Mouse (Mus musculus): ENCODE results near the gene Shisal1. TPM values are rescaled to one million over a fixed set of nuclear protein-coding genes. Genes with fewer than 3 reads are reported as not detected.

Gene Shisal1
- total RNA-seq, 2 experiments from 2014 or later: 61.4 to 63.9 TPM

DNA sequence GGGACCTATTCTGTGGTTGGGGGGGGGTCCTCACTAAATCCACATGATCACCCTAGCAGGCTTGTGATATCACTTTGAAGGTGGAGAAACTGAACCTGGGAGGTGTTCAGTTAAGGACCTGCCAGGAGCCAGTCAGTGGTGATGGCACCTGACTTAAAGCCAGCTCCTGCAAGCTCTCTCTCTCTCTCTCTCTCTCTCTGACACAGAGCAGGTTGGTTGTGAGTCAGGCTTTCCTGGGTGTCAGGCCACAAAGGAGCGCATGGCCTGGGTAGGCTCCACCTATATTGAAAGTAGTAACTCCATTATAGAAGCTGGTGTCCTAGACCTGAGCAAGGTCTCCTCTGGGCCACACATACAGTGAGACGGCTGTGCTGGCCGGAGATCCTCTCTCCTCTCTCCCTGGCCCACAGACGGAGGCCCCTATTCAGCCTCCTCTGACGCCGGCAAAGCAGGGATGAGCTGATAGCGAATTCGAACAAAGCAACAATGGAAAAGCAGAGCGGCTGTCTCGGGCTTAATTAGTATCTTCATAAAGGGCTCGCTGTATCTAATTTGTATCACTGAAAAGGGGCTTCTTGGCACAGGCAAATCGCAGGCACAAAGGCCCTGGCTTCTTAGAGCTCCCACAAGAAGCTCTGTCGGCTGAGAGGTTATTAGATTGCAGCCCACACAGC, 29.2 kb downstream of the Shisal1 start:
- TF ChIP-seq CTCF (conservative IDR thresholded peaks at IDR 0.05): no peak
- Histone ChIP-seq H3K4me3 (no peak overlapping the region), H3K27ac (peak overlapping the region; percentile 62)
- no peak for DNase-seq (ENCODE audit: low spot score in 2 of 2)

DNA sequence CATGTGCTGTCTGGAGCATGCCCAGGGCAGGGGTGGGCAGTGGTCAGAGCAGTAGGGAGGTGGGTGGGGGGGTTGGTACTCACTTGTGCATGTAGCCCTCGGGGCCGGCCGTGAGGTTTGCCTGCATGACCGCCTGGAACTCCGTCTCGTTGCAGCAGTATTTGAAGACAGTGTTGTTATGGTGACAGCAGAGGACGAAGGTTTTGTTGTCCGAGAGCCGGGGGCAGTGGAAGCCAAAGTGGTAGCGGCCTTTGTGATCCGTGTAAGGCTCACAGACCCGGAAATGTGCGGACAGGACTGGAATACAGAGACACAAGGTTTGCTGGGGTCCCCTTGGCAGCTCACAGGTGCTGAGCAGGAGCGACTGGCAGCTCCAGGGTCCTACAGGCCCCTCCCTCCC, 29.9 kb downstream of the Shisal1 start:
- no peak for DNase-seq (ENCODE audit: low spot score in 2 of 2)
- Histone ChIP-seq H3K4me3 (no peak overlapping the region), H3K27ac (peak overlapping the region; percentile 62; the same call in 1 of the 2 replicates)
- no peak for TF ChIP-seq CTCF (conservative IDR thresholded peaks at IDR 0.05)

DNA sequence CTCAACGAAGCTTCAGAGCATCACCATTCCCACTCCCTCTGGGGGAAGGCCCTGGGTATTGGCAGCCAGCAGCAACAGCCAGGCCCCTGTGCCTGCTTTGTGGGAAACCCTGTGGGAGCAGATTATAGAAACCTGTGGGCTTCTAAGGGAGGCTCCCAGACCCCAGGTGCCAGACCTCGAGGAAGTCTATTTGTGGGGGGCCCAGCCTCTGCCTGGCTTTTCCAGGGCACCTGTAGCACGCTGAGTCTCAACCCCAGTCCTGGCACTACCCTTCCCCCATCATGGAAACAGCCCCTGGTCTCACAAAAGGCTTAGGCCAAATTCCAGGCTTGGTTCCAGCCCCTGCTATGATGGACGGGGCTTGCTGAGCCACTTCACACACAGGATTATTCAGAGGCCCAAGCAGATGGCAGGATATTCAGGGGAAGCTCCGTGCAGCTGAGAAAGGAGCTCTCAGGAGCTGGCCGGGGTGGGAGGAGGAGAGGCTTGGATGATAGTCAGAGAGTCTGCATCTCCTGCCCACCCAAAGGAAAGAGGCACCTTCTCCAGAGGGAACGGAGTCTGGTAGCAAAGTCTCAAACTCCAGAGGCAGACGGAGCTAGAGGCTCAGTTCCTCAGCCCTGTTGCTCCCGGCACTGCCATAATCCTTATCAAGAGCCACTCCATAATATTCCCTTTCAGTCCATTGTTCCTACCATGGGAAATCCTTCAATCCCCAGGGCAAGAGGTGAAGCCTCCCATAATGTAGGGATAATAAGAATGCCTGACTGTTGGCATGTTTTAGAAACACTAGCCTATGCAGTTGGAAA, 32.7 kb downstream of the Shisal1 start:
- Histone ChIP-seq H3K4me3 (no peak overlapping the region), H3K27ac (peak overlapping the region; percentile 68)
- peak; percentile 39 for TF ChIP-seq CTCF (conservative IDR thresholded peaks at IDR 0.05)
- DNase-seq (ENCODE audit: low spot score in 2 of 2): peak in 1 of 2 experiments; percentile 73

DNA sequence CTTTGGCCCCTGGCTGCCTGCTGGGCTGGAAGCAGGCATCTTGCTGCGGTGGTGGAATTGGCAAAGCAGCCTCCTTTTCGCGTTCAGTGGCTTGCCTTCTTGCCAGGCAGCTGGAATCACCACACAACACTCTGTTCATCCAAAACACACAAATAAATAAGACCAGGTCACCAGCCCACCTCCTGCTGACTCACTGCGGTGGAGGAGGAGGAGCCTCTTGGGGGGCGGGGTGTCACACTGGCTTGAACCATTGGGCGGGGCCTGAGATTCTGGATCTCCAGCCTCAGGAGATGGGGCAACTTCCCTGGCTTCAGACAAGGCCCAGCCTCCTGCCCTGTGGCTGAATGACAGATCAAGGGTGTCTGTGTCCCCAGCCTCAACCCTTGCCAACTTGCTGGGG, 34.5 kb downstream of the Shisal1 start:
- DNase-seq (ENCODE audit: low spot score in 2 of 2): peak in 1 of 2 experiments; percentile 44
- Histone ChIP-seq H3K4me3 (no peak overlapping the region), H3K27ac (peak overlapping the region; percentile 75)
- TF ChIP-seq CTCF (conservative IDR thresholded peaks at IDR 0.05): no peak

DNA sequence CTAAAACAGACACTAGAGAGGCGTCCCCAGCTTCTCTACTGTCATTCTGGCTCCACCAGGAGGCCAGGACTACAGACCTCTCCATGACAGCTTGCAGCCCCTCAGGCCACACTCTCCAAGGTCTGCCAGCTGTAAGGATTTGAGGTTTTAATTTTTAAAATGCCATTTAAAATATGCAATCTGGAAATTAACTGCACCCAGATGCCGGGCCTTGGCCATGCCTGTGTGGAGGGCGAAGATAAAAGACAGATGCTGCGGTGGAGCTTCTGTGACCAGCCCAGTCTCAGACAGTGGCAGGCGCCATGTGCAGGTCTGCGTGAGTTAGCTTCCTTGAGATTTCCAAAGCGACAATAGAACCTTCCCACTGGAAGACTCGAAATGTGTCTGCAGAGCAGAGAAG, 36.8 kb downstream of the Shisal1 start:
- no peak for DNase-seq (ENCODE audit: low spot score in 2 of 2)
- no peak overlapping the region for H3K4me3 ChIP-seq
- H3K27ac ChIP-seq: peak overlapping the region; percentile 83; the same call in 1 of the 2 replicates
- TF ChIP-seq CTCF (conservative IDR thresholded peaks at IDR 0.05): no peak

DNA sequence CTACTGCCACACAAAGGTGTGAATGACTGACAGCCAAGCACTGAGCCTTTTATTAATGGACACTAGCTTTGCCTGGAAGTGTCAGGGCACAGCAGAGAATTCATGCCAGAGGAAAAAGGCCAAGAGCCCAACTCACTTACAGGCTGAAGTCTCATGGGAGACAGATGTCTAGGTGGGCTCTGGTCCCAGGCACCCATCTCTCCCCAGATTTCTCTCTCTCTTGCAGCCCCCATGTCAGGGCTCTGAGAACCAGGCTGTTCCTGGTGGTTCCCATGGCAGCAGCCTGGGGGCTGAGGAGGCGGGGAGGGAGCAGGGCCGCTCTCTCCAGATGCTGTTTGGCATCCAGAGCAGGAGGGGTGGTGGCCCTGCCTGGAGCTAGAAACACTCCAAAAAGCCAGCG, 38.3 kb downstream of the Shisal1 start:
- H3K27ac ChIP-seq: peak overlapping the region; percentile 83
- TF ChIP-seq CTCF (conservative IDR thresholded peaks at IDR 0.05): no peak
- peak; percentile 67 to 68 for DNase-seq (ENCODE audit: low spot score in 2 of 2)
- no peak overlapping the region for H3K4me3 ChIP-seq

DNA sequence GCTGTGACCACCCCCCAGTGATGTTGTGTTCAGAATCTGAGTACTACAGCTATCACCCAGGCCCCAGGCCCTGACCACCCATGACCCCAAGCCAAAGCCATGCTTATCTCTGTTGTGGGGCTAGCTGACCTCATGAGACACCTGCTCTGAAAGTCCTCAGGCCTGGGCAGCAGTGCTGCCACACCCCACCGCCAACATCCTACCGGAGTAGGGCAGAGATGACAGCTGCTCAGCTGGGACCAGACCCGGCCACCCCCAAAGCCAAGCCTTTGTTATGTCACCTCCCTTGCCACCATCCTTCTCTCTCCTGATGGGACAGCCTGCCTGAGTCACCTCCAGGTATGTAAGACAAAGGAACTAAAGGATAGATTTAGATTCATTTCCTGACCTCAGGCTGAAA, 41.1 kb downstream of the Shisal1 start:
- Histone ChIP-seq H3K4me3 (no peak overlapping the region), H3K27ac (no peak overlapping the region)
- no peak for TF ChIP-seq CTCF (conservative IDR thresholded peaks at IDR 0.05)
- DNase-seq (ENCODE audit: low spot score in 2 of 2): no peak

DNA sequence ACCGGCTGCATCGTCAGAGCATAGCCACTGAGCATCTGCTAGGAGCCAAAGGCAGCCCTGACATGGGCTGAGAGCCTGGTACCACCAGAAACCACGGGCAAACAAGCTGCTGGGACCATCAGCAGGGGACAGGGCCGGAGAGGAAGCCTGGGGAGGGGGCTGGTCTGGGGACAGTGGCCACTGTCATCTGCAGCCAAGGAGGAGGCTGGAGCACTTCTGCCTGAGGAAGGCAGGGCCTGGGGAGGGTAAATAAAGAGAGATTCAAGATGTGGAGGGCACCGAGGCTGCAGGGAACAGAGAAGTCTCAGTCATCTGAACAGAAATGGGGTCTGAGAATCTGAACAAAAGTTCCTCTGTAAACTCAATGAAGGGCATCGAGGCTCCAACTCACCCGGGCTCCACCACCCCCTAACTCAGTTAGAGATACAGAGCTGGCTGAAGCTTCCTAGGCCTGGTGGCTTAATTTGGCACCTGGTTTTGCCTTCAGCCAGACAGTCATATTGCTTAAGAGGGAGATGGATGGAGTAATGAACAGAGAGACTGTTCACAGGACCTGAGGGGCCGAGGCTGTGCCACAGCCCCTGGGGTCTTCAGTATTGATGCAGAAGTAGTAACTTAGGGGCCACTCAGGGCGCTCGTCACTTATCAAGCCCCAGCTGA, 43.3 kb downstream of the Shisal1 start:
- peak overlapping the region; percentile 53; the same call in 1 of the 2 replicates for H3K27ac ChIP-seq
- TF ChIP-seq CTCF (conservative IDR thresholded peaks at IDR 0.05): no peak
- H3K4me3 ChIP-seq: no peak overlapping the region
- DNase-seq (ENCODE audit: low spot score in 2 of 2): no peak

DNA sequence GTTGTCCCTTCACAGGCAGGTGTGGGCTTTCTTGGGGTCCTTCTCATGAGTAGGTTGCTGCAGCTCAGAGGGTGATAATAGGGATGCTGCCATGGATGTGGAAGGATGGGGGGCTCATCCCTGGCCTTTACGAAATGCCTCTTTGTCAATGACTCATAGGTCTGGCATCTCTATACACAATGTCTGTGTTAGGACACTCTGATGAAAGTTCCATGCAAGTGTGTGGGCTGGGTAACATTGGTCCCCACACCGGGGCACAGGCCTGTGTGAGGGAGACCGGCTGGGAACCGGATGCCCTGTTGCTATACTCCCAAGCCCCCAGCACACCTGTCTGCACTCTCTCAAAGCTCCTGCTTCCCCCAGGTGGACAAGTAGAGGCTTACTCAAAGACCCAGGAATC, 48.3 kb downstream of the Shisal1 start:
- TF ChIP-seq CTCF (conservative IDR thresholded peaks at IDR 0.05): no peak

DNA sequence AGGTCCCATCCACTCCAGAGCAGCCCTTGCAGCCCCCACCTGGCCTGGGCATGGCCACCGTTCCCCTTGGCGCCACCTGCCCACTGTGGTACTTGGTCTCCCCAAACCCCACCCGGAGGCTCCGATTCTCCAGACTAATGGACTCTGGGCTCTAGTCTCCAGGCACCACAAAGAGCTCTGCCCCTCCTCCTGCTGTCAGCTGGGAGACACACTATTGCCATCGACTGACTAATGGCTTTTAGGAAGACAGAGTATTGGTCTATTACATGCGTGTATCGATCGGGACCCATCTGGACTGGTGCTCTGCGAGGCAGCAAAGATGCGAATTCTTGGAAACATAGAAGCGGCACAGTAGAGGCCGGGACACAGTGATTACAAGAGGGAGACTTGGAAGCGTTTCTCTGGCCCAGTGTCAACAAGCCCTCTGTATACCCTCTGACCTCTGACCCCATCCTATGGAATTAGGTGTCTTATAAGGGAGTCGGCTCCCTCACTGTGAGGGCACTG, 49.2 kb downstream of the Shisal1 start:
- DNase-seq (ENCODE audit: low spot score in 2 of 2): no peak
- H3K27ac ChIP-seq: peak overlapping the region; percentile 62; the same call in 1 of the 2 replicates
- no peak for TF ChIP-seq CTCF (conservative IDR thresholded peaks at IDR 0.05)
- no peak overlapping the region for H3K4me3 ChIP-seq

More for the DNA sequence above, 48.3 kb downstream of the Shisal1 start:
- Histone ChIP-seq H3K4me3 (no peak overlapping the region), H3K27ac (peak overlapping the region; percentile 62; the same call in 1 of the 2 replicates)
- DNase-seq (ENCODE audit: low spot score in 2 of 2): no peak

DNA sequence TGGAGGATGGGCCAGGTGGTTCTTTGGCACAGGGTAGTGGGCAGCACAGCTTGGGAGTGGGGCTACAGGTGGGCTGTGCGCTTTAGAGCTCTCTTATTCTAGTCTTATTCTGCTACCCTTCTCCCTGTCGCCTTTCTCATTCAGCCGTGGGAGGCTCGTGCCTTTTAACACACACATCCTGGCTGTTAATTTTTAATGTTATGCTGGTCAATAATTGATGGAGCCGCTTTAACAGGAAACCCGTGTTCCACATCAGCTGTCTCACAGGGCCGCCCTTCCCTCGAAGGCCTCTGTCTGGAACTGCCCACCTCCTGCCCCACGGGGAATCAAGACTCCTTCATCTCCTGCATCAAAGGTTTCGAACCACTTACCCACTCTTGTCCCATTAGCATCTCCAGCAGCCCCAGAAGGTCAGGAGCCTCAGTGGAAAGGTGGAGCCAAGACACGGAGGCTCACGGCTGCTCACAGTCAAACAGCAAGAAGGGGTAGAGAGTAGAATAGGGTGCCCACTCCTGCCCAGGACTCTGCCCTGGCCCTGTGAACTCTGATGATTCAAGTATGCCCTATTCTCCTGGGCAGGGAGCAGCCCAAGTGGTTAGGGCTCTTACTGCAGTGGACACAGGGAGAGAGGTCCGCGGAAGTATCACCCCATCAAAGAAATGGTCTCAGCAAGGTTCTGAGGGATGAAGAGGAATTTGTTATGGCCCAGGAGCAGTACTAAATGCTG, 51.4 kb downstream of the Shisal1 start:
- no peak overlapping the region for H3K4me3 ChIP-seq
- TF ChIP-seq CTCF (conservative IDR thresholded peaks at IDR 0.05): no peak
- no peak for DNase-seq (ENCODE audit: low spot score in 2 of 2)
- peak overlapping the region; percentile 5; the same call in 1 of the 2 replicates for H3K27ac ChIP-seq

DNA sequence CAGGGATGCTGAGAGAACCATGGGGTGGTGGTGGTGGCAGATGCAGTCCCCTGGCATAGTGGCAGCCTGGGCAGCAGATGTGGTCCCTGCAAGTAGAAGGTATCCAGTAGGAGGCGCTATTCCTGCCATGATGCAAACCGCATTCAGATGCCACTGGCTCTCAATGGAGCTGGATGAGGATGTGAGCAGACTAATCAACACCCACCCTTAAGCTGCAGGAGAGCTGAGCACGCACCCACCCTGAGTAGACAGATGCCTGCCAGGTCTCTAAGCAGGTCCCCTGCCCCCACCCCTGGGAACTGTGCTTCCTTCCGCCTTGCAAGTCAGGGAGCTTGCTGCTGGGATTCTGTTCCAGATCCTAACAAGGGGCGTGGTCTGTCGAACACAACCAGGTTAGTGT, 53.6 kb downstream of the Shisal1 start:
- peak; percentile 71 for TF ChIP-seq CTCF (conservative IDR thresholded peaks at IDR 0.05)
- no peak overlapping the region for H3K4me3 ChIP-seq
- DNase-seq (ENCODE audit: low spot score in 2 of 2): no peak
- peak overlapping the region; percentile 57 for H3K27ac ChIP-seq
